Mouse (Mus musculus) ES-Bruce4 (cell line): ENCODE results near the gene Hist1h2bk.

ENCODE experiments used
- CTCF ChIP-seq: IDR thresholded peaks from one replicate; pipeline ENCODE4 v1.8.1; 2011; ENCODE audit warnings: low read depth, low read length
- EP300 ChIP-seq: IDR thresholded peaks from 2 replicates; pipeline ENCODE4 v1.6.1; 2011; ENCODE audit warnings: low read depth, low read length; ENCODE audit not compliant: insufficient read depth

GRCm38 (mm10) chr13:22041651-22042567 is 6.2 kb downstream of the Hist1h2bk start:
- TF ChIP-seq CTCF (no peak), EP300 (no peak)
